Mouse (Mus musculus): Measurements from ENCODE around the gene Mrps2. TPM values are rescaled to one million over a fixed set of nuclear protein-coding genes. Genes with fewer than 3 reads are reported as not detected.
"Not testable (repeated sequence)": the region's sequence is repeated elsewhere in the genome, so short reads cannot be mapped to it uniquely, and the experiment has no call there.

The Mrps2 gene
- polyA plus RNA-seq, 1 experiment from 2014 or later: 51.2 TPM

GRCm38 (mm10) chr2:28465836-28466518, 1.9 kb upstream of the Mrps2 start, which contains the start of gene 1700007K13Rik:
1700007K13Rik (minus strand) TSS chr2:28466332.
- Histone ChIP-seq H3K27ac (replicated peaks; ENCODE audit: low read depth, low read length) (no peak within 1 kb of the TSS), H3K9ac (replicated peaks; ENCODE audit: low read length) (peak within 1 kb of the TSS; percentile 14; the same call in 1 of the 2 replicates), H3K4me2 (ENCODE audit: low read length) (peak within 1 kb of the TSS; percentile 51), H3K36me3 (ENCODE audit: control insufficient read depth, insufficient read depth, low read length) (peaks cover 19% of the 10 kb centered on the region), H3K27me3 (ENCODE audit: control insufficient read depth, insufficient read depth, low read length) (no peaks in the 10 kb centered on the region), H3K4me3 (replicated peaks; ENCODE audit: low read depth, low read length) (peak within 1 kb of the TSS; percentile 9; the same call in 1 of the 2 replicates), H3K9me3 (ENCODE audit: control insufficient read depth, low read length) (no peaks in the 10 kb centered on the region), H3K4me1 (ENCODE audit: control insufficient read depth, insufficient read depth, low read length) (peaks cover 17% of the 10 kb centered on the region)
- ATAC-seq (ENCODE audit: low FRiP score, low TSS enrichment) (no peak; the same call in 1 of the 2 replicates), DNase-seq (peak; percentile 82)
- WGBS: 4% methylated on average over 25 of the region's 25 CpGs

- Histone ChIP-seq H3K9ac (replicated peaks; ENCODE audit: low read length) (peak overlapping the region; percentile 87), H3K4me3 (replicated peaks; ENCODE audit: low read depth, low read length) (peak overlapping the region; percentile 97), H3K4me1 (ENCODE audit: control insufficient read depth, insufficient read depth, low read length) (peaks cover 17% of the 10 kb centered on the region), H3K36me3 (ENCODE audit: control insufficient read depth, insufficient read depth, low read length) (peaks cover 38% of the 10 kb centered on the region), H3K9me3 (ENCODE audit: control insufficient read depth, low read length) (no peaks in the 10 kb centered on the region), H3K4me2 (ENCODE audit: low read length) (peak overlapping the region; percentile 72), H3K27me3 (ENCODE audit: control insufficient read depth, insufficient read depth, low read length) (no peaks in the 10 kb centered on the region), H3K27ac (replicated peaks; ENCODE audit: low read depth, low read length) (no peak overlapping the region)
- DNase-seq (no peak), ATAC-seq (ENCODE audit: low FRiP score, low TSS enrichment) (no peak)
- WGBS: 55% methylated on average over 18 of the region's 18 CpGs
Measured at GRCm38 (mm10) chr2:28468486-28469225, 790 bp downstream of the Mrps2 start.

GRCm38 (mm10) chr2:28469461-28469860, 1.6 kb downstream of the Mrps2 start:
- Histone ChIP-seq H3K27ac (replicated peaks; ENCODE audit: low read depth, low read length) (no peak overlapping the region), H3K9me3 (ENCODE audit: control insufficient read depth, low read length) (no peaks in the 10 kb centered on the region), H3K4me3 (replicated peaks; ENCODE audit: low read depth, low read length) (no peak overlapping the region), H3K9ac (replicated peaks; ENCODE audit: low read length) (no peak overlapping the region), H3K36me3 (ENCODE audit: control insufficient read depth, insufficient read depth, low read length) (peaks cover 38% of the 10 kb centered on the region), H3K4me2 (ENCODE audit: low read length) (no peak overlapping the region), H3K4me1 (ENCODE audit: control insufficient read depth, insufficient read depth, low read length) (peaks cover 17% of the 10 kb centered on the region), H3K27me3 (ENCODE audit: control insufficient read depth, insufficient read depth, low read length) (no peaks in the 10 kb centered on the region)
- ATAC-seq (ENCODE audit: low FRiP score, low TSS enrichment): no peak
- WGBS: 98% methylated on average over 14 of the region's 14 CpGs
- DNase-seq: no peak

GRCm38 (mm10) chr2:28470591-28470990, 2.7 kb downstream of the Mrps2 start:
- Histone ChIP-seq H3K4me2 (ENCODE audit: low read length) (no peak overlapping the region), H3K9me3 (ENCODE audit: control insufficient read depth, low read length) (no peaks in the 10 kb centered on the region), H3K36me3 (ENCODE audit: control insufficient read depth, insufficient read depth, low read length) (peaks cover 38% of the 10 kb centered on the region), H3K27me3 (ENCODE audit: control insufficient read depth, insufficient read depth, low read length) (no peaks in the 10 kb centered on the region), H3K27ac (replicated peaks; ENCODE audit: low read depth, low read length) (no peak overlapping the region), H3K4me3 (replicated peaks; ENCODE audit: low read depth, low read length) (no peak overlapping the region), H3K9ac (replicated peaks; ENCODE audit: low read length) (no peak overlapping the region), H3K4me1 (ENCODE audit: control insufficient read depth, insufficient read depth, low read length) (peaks cover 17% of the 10 kb centered on the region)
- ATAC-seq (ENCODE audit: low FRiP score, low TSS enrichment): no peak
- no peak for DNase-seq
- WGBS: 100% methylated on average over 2 of the region's 2 CpGs

- H3K4me3 ChIP-seq (replicated peaks; ENCODE audit: low read depth, low read length); H3K9ac ChIP-seq (replicated peaks; ENCODE audit: low read length); H3K4me1 ChIP-seq (ENCODE audit: control insufficient read depth, insufficient read depth, low read length); ATAC-seq (ENCODE audit: low FRiP score, low TSS enrichment); H3K4me2 ChIP-seq (ENCODE audit: low read length); H3K27ac ChIP-seq (replicated peaks; ENCODE audit: low read depth, low read length); H3K27me3 ChIP-seq (ENCODE audit: control insufficient read depth, insufficient read depth, low read length); DNase-seq; H3K9me3 ChIP-seq (ENCODE audit: control insufficient read depth, low read length): not testable (repeated sequence)
- H3K36me3 ChIP-seq (ENCODE audit: control insufficient read depth, insufficient read depth, low read length): peaks cover 38% of the 10 kb centered on the region
- 93% methylated on average over 8 of the region's 8 CpGs for WGBS
Measured at GRCm38 (mm10) chr2:28472011-28472410, 4.1 kb downstream of the Mrps2 start.

GRCm38 (mm10) chr2:28477993-28478392, 10.1 kb downstream of the Mrps2 start:
- H3K4me3 ChIP-seq (replicated peaks; ENCODE audit: low read depth, low read length); H3K4me1 ChIP-seq (ENCODE audit: control insufficient read depth, insufficient read depth, low read length); H3K27me3 ChIP-seq (ENCODE audit: control insufficient read depth, insufficient read depth, low read length); DNase-seq; H3K9ac ChIP-seq (replicated peaks; ENCODE audit: low read length); H3K9me3 ChIP-seq (ENCODE audit: control insufficient read depth, low read length); ATAC-seq (ENCODE audit: low FRiP score, low TSS enrichment); H3K4me2 ChIP-seq (ENCODE audit: low read length); H3K27ac ChIP-seq (replicated peaks; ENCODE audit: low read depth, low read length); H3K36me3 ChIP-seq (ENCODE audit: control insufficient read depth, insufficient read depth, low read length): not testable (repeated sequence)
- 90% methylated on average over 5 of the region's 5 CpGs for WGBS

- Histone ChIP-seq H3K27ac (replicated peaks; ENCODE audit: low read depth, low read length) (no peak overlapping the region), H3K9ac (replicated peaks; ENCODE audit: low read length) (no peak overlapping the region), H3K4me2 (ENCODE audit: low read length) (no peak overlapping the region), H3K9me3 (ENCODE audit: control insufficient read depth, low read length) (no peaks in the 10 kb centered on the region), H3K27me3 (ENCODE audit: control insufficient read depth, insufficient read depth, low read length) (no peaks in the 10 kb centered on the region), H3K36me3 (ENCODE audit: control insufficient read depth, insufficient read depth, low read length) (no peaks in the 10 kb centered on the region), H3K4me1 (ENCODE audit: control insufficient read depth, insufficient read depth, low read length) (no peaks in the 10 kb centered on the region), H3K4me3 (replicated peaks; ENCODE audit: low read depth, low read length) (no peak overlapping the region)
- DNase-seq (no peak), ATAC-seq (ENCODE audit: low FRiP score, low TSS enrichment) (no peak)
- WGBS: 87% methylated on average over 20 of the region's 20 CpGs
Measured at GRCm38 (mm10) chr2:28479208-28480204, 11.6 kb downstream of the Mrps2 start.

GRCm38 (mm10) chr2:28483861-28484260, 16.0 kb downstream of the Mrps2 start:
- Histone ChIP-seq H3K9ac (replicated peaks; ENCODE audit: low read length) (no peak overlapping the region), H3K27me3 (ENCODE audit: control insufficient read depth, insufficient read depth, low read length) (no peaks in the 10 kb centered on the region), H3K4me2 (ENCODE audit: low read length) (no peak overlapping the region), H3K36me3 (ENCODE audit: control insufficient read depth, insufficient read depth, low read length) (no peaks in the 10 kb centered on the region), H3K4me1 (ENCODE audit: control insufficient read depth, insufficient read depth, low read length) (no peaks in the 10 kb centered on the region), H3K9me3 (ENCODE audit: control insufficient read depth, low read length) (no peaks in the 10 kb centered on the region), H3K4me3 (replicated peaks; ENCODE audit: low read depth, low read length) (no peak overlapping the region), H3K27ac (replicated peaks; ENCODE audit: low read depth, low read length) (no peak overlapping the region)
- ATAC-seq (ENCODE audit: low FRiP score, low TSS enrichment): no peak
- DNase-seq: no peak
- 86% methylated on average over 2 of the region's 2 CpGs for WGBS

Measured in midbrain, embryonic 14.5 days (tissue).